Mouse (Mus musculus) ES-E14 (cell line): Measurements from ENCODE around the gene Hydin. TPM values are rescaled to one million over a fixed set of nuclear protein-coding genes. Genes with fewer than 3 reads are reported as not detected.

ENCODE experiments used
- DNase-seq: peaks from one replicate; pipeline ENCODE4 v3.0.0-alpha.2; 2013; ENCODE audit warnings: low read depth, low spot score
- H3K27ac ChIP-seq: 2 replicates; pipeline ENCODE4 v1.5.1; 2012; ENCODE audit warnings: low read depth, mild to moderate bottlenecking, low read length, moderate library complexity, mixed read lengths; ENCODE audit not compliant: poor library complexity, insufficient read depth, severe bottlenecking
- H3K36me3 ChIP-seq: 2 replicates; pipeline ENCODE4 v1.6.1; 2012; ENCODE audit warnings: mild to moderate bottlenecking, low read length, moderate library complexity, mixed read lengths; ENCODE audit not compliant: control insufficient read depth, poor library complexity, insufficient read depth, severe bottlenecking
- H3K4me1 ChIP-seq, 2 experiments: fragments of 150-350 bp in 1 of 2; sonication (generic) in 1 of 2; 2 replicates each; pipeline ENCODE4 v1.6.1; 2012; ENCODE audit warnings: low read length in 2 of 2, mild to moderate bottlenecking in 1 of 2, mixed read lengths in 1 of 2; ENCODE audit not compliant: control insufficient read depth in 2 of 2, insufficient read depth in 2 of 2, poor library complexity in 1 of 2
- H3K4me3 ChIP-seq, 2 experiments: fragments of 150-350 bp in 1 of 2; sonication (generic) in 1 of 2; 2 replicates each; pipeline ENCODE4 v1.5.1; 2012; ENCODE audit warnings: low read length in 2 of 2, low read depth in 1 of 2, mild to moderate bottlenecking in 1 of 2, mixed read lengths in 1 of 2; ENCODE audit not compliant: insufficient read depth in 1 of 2, poor library complexity in 1 of 2, severe bottlenecking in 1 of 2
- H3K9ac ChIP-seq: 2 replicates; pipeline ENCODE4 v1.6.1; 2012; ENCODE audit warnings: low read depth, mild to moderate bottlenecking, low read length, mixed read lengths; ENCODE audit not compliant: poor library complexity, insufficient read depth, severe bottlenecking
- H3K9me3 ChIP-seq: fragments of 150-350 bp; sonication (generic); 2 replicates; pipeline ENCODE4 v1.6.1; 2012; ENCODE audit warnings: low read depth, mild to moderate bottlenecking, low read length; ENCODE audit not compliant: control insufficient read depth, insufficient read depth
- CHD2 ChIP-seq: IDR thresholded peaks from 2 replicates; pipeline ENCODE4 v1.6.1; 2014; ENCODE audit warnings: mild to moderate bottlenecking, low read depth, low read length, inconsistent platforms
- HCFC1 ChIP-seq: IDR thresholded peaks from 2 replicates; pipeline ENCODE4 v1.6.1; 2012; ENCODE audit warnings: low read length, inconsistent platforms, borderline replicate concordance; ENCODE audit not compliant: insufficient read depth
- MAFK ChIP-seq: IDR thresholded peaks from 2 replicates; pipeline ENCODE4 v1.6.1; 2014; ENCODE audit warnings: mild to moderate bottlenecking, low read depth, low read length, inconsistent platforms; ENCODE audit not compliant: insufficient read depth
- ZC3H11A ChIP-seq: IDR thresholded peaks from 2 replicates; pipeline ENCODE4 v1.6.1; 2012; ENCODE audit warnings: low read depth, mild to moderate bottlenecking, inconsistent platforms, low read length, borderline replicate concordance
- ZNF384 ChIP-seq: IDR thresholded peaks from 2 replicates; pipeline ENCODE4 v1.6.1; 2012; ENCODE audit warnings: low read depth, low read length, inconsistent platforms
- in situ Hi-C, 2 experiments: fragments of 600-800 bp; cut with MboI; formaldehyde crosslinking; loops; one replicate each; pipeline ENCODE4 v1.15.1; 2025; ENCODE audit warnings: low sequenced_read_pairs in 2 of 2, inconsistent platforms in 1 of 2; ENCODE audit not compliant: unreplicated experiment in 2 of 2
- total RNA-seq: library from RNA; depleted of rRNA; stranded (reverse); fragments of 300-350 nt; gene quantifications from 2 replicates; pipeline ENCODE4 v1.2.3, GENCODE M21; 2012

The Hydin gene
- total RNA-seq, 1 experiment: 1.0 TPM

- DNase-seq: no peak
- in situ Hi-C loops: no loop called here
- TF ChIP-seq CHD2: no peak
- no peak for TF ChIP-seq ZNF384
- no peak for TF ChIP-seq MAFK
- no peak for TF ChIP-seq HCFC1
- no peak for TF ChIP-seq ZC3H11A
- H3K9ac ChIP-seq: no peak overlapping the region
- H3K9me3 ChIP-seq: no peaks in the 10 kb centered on the region
- H3K27ac ChIP-seq: no peak overlapping the region
- H3K36me3 ChIP-seq: no peaks in the 10 kb centered on the region
- no peaks in the 10 kb centered on the region for H3K4me1 ChIP-seq
- H3K4me3 ChIP-seq: no peak overlapping the region
Observed at GRCm38 (mm10) chr8:110450463-110450862, 183.7 kb downstream of the Hydin start.

GRCm38 (mm10) chr8:110454466-110454865 lies 187.7 kb downstream of the Hydin start:
- Histone ChIP-seq H3K9ac (no peak overlapping the region), H3K9me3 (no peaks in the 10 kb centered on the region), H3K27ac (no peak overlapping the region), H3K36me3 (no peaks in the 10 kb centered on the region), H3K4me1 (no peaks in the 10 kb centered on the region), H3K4me3 (no peak overlapping the region)
- TF ChIP-seq MAFK (no peak), ZNF384 (no peak), HCFC1 (no peak), CHD2 (no peak), ZC3H11A (no peak)
- no peak for DNase-seq
- in situ Hi-C loops: no loop called here

- H3K27ac ChIP-seq: no peak overlapping the region
- TF ChIP-seq MAFK (no peak), CHD2 (no peak), HCFC1 (no peak), ZNF384 (no peak), ZC3H11A (no peak)
- H3K36me3 ChIP-seq: no peaks in the 10 kb centered on the region
- no peak overlapping the region for H3K9ac ChIP-seq
- DNase-seq: no peak
- no peaks in the 10 kb centered on the region for H3K4me1 ChIP-seq
- H3K4me3 ChIP-seq: no peak overlapping the region
- H3K9me3 ChIP-seq: no peaks in the 10 kb centered on the region
- in situ Hi-C loops: no loop called here
Observed at GRCm38 (mm10) chr8:110457424-110457823, 190.6 kb downstream of the Hydin start.

GRCm38 (mm10) chr8:110462627-110463208 lies 195.9 kb downstream of the Hydin start:
- Histone ChIP-seq H3K36me3 (no peaks in the 10 kb centered on the region), H3K9me3 (no peaks in the 10 kb centered on the region), H3K4me3 (no peak overlapping the region), H3K4me1 (no peaks in the 10 kb centered on the region), H3K9ac (no peak overlapping the region), H3K27ac (no peak overlapping the region)
- DNase-seq: no peak
- TF ChIP-seq HCFC1 (no peak), CHD2 (no peak), ZC3H11A (no peak), ZNF384 (no peak), MAFK (no peak)
- in situ Hi-C loops: no loop called here
